Mouse (Mus musculus) G1E-ER4 (cell line): ENCODE data around the gene Lhx4. TPM values are rescaled to one million over a fixed set of nuclear protein-coding genes. Genes with fewer than 3 reads are reported as not detected.

Experiments used
- GATA1 ChIP-seq: IDR thresholded peaks from one replicate; pipeline ENCODE4 v1.8.0; 2012; ENCODE audit warnings: low read length, inconsistent platforms
- polyA plus RNA-seq: library from polyadenylated mRNA; stranded (reverse); fragments of >175 nt; gene quantifications from 2 replicates; pipeline ENCODE4 v1.2.3, GENCODE M21; 2012

Gene Lhx4
- polyA plus RNA-seq: not detected in 2 replicates

DNA sequence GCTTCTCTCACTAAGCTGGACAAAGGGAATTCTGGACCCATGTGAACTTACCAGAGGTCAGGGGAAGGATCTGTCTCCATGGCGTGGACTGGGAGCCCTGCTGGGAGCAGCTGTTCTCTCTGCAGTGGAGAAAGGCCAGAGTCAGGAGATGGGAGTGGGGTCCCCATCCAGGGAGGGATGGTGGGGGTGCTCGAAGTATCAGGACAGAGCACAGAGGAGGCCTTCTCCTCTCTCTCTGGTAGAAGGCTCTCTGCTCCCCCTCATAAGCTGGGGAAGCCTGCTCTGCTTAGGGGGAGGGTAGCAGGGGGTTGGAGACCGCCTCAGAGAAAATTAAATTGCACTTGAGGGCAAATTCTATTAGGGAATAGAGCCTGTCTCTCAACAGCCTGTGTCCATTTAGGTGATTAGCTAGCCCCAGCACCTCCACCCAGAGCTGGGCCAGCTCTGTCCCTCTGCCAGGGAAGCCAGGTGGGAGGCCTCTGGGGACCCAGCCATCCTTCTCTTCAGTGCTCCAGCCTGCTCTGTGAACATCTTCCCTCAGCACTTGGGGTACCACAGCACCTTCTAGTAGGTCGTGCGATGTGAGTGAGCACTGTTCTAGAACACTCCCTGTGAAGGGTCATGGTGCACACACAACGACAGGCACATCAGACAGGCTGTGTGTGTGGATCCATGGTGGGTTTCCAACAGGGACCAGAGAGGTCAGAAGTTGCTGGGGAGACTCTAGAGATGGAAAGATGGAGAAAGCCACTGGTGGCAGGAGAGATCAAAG, at the start of gene Lhx4:
Gene Lhx4 (minus strand): TSS at position 201 of the 772 bp plus-strand sequence.
- TF ChIP-seq GATA1: no peak

GRCm38 (mm10) chr1:155798000-155798399, 46.5 kb upstream of the Lhx4 start:
- TF ChIP-seq GATA1: no peak

GRCm38 (mm10) chr1:155797425-155797824, 45.9 kb upstream of the Lhx4 start:
- TF ChIP-seq GATA1: no peak

DNA sequence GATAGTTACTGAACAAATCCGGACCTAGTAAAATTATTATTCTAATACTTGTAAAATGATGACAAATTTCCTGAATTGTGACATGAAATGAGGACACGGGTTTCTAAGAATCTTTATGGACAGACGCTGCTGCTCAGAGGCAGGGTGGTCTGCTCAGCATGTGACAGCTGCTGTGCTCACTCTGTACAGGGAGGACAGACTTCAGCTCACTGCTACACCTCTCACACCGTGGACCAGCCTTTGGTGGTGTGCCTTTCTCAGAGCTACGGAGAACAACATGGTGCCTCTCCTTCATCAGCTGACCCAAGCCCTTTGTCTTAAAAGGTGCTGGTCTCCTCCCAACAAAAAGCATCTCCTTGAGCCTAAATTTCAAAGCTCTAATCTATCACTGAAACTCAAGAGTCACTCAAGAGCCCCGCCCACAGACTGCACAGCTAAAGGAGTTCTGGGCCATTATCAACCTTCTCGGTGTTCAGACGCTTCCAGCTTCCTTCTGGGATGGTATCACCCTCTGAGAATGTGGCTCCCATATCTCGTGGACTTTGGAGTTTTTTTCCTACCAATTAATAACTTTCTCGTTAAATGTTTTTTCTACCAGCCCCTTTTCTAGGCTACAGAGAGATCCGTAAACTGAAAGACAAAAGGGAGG, 45.4 kb upstream of the Lhx4 start:
- TF ChIP-seq GATA1: no peak

DNA sequence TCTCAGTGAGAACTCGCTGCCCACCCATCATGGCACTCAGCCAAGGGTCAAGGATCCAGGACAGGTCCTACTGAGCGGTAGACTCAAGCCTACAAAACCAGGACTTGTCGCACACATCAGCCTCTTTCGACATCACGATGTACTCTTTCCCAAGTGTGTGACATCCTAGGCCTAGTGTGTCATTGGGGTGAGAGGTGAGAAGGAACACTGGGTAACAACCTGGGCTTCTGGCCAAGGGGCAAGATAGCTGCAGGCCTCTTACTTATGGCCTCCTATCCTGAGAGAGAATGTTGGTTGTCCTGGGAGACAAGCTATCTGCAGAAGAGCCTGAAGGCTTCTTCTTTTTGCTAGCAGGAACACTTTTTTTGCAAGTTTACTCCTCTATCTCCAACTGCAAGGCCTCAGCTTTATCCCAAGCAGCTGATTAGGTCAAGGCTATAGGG, 44.3 kb upstream of the Lhx4 start:
- no peak for TF ChIP-seq GATA1

GRCm38 (mm10) chr1:155794855-155795254, 43.4 kb upstream of the Lhx4 start:
- no peak for TF ChIP-seq GATA1

DNA sequence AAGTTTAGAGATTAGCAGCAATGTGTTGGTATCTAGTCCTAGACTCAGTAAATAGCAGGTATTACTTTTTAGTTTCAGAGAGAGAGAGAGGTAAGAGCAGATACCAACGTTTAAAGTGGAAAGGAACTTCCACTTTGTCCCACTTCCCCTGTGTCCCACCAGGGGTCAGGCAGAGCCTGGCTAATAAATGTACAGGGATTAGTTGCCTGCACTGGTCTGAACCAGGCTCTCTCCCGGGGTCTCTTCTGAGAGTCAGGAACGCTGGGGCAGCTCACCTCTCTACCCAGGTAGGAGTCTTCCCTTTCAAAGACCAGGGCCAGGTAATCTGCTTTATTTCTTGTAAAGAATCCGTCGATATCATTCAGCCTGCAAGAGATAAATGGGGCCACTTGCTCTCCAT, 40.4 kb upstream of the Lhx4 start:
- no peak for TF ChIP-seq GATA1

GRCm38 (mm10) chr1:155790111-155790974, 38.9 kb upstream of the Lhx4 start:
- no peak for TF ChIP-seq GATA1

DNA sequence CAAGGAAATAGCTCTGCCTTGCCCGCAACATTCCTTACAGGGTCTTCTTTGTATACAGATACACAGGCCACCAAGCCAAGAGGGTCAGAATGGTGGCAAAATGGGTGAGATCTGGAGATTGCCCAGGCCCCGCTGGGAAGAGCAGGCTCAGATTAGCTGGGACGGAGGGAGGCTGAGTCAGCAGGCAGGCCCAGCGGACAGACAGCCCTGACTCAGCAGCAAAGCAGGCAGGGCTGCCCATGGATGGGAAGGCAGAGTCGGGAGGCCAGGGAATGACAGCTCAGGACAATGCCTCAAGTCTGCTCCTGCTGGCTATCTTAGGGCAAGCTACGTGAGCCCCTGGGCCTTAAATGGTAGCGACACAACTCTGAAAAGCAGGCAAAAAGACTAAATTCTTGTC, 34.4 kb upstream of the Lhx4 start:
- no peak for TF ChIP-seq GATA1

GRCm38 (mm10) chr1:155784343-155785205, 33.1 kb upstream of the Lhx4 start:
- TF ChIP-seq GATA1: no peak

GRCm38 (mm10) chr1:155782382-155782781, 30.9 kb upstream of the Lhx4 start:
- no peak for TF ChIP-seq GATA1

GRCm38 (mm10) chr1:155777641-155778625, 26.4 kb upstream of the Lhx4 start:
- TF ChIP-seq GATA1: no peak

DNA sequence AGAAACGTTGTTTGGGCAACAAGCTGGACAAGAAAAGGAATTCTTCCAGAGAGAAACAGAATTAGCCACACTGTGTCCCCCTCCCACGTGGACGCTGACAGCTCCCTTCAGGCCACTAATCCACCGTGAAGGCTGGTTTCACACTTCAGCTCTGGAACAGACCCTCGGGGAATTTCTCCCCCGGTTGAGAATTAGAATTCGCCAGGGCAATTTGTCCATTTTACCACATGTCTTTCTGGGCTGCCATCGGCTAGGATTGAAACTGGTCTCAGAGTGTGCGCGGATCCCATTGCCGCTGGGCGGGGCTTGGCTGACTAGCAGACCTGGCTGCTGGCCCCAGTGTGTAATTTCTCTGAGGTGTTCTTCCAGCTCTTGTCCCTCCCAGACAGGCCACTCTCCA, 7.7 kb upstream of the Lhx4 start:
- no peak for TF ChIP-seq GATA1

GRCm38 (mm10) chr1:155758711-155759110, 7.2 kb upstream of the Lhx4 start:
- no peak for TF ChIP-seq GATA1
